Mouse (Mus musculus): ENCODE results near the gene Eif4b. TPM values are rescaled to one million over a fixed set of nuclear protein-coding genes. Genes with fewer than 3 reads are reported as not detected.

Gene Eif4b
- total RNA-seq, 2 experiments from 2014 or later: 151 to 167 TPM

Other genes with a start within 250 kb of the Eif4b start
- not detected for gene Krt1, start 223.0 kb upstream of the Eif4b start, total RNA-seq (2021)
- gene Krt77, start 204.1 kb upstream of the Eif4b start, total RNA-seq (2021): not detected
- gene Krt76, start 180.9 kb upstream of the Eif4b start, total RNA-seq (2021): not detected
- gene Krt4, start 149.0 kb upstream of the Eif4b start, total RNA-seq (2021): under 1 TPM in 1 of 2 experiments, not detected in 1; 0.33 TPM
- not detected for gene Krt79, start 133.4 kb upstream of the Eif4b start, total RNA-seq (2021)
- gene Krt78, start 119.5 kb upstream of the Eif4b start, total RNA-seq (2021): under 1 TPM in 1 of 2 experiments, not detected in 1; 0.07 TPM
- 1 to 10 TPM; 1.5 to 3.0 TPM for gene Krt8, start 69.3 kb upstream of the Eif4b start, total RNA-seq (2021)
- gene Krt18, start 45.6 kb upstream of the Eif4b start, total RNA-seq (2021): 1 to 10 TPM; 2.8 to 3.7 TPM
- 100 to 1,000 TPM; 109 to 123 TPM for gene Tns2, start 26.6 kb downstream of the Eif4b start, total RNA-seq (2021)
- 10 to 100 TPM; 14.4 to 15.3 TPM for gene Spryd3, start 62.5 kb downstream of the Eif4b start, total RNA-seq (2021)
- gene Igfbp6, start 70.6 kb downstream of the Eif4b start, total RNA-seq (2021): 10 to 100 TPM; 23.3 to 39.7 TPM
- gene Soat2, start 76.8 kb downstream of the Eif4b start, total RNA-seq (2021): not detected
- gene Zfp740, start 129.5 kb downstream of the Eif4b start, total RNA-seq (2021): 10 to 100 TPM; 30.6 to 31.5 TPM
- gene Csad, start 131.0 kb downstream of the Eif4b start, total RNA-seq (2021): 10 to 100 TPM; 17.0 to 22.6 TPM
- gene Itgb7, start 158.2 kb downstream of the Eif4b start, total RNA-seq (2021): 1 to 10 TPM; 2.9 to 9.9 TPM
- gene Rarg, start 183.7 kb downstream of the Eif4b start, total RNA-seq (2021): 10 to 100 TPM; 13.5 to 16.7 TPM
- not detected for gene Gm9918, start 196.8 kb downstream of the Eif4b start, total RNA-seq (2021)
- 10 to 100 TPM; 18.4 to 18.9 TPM for gene Mfsd5, start 205.7 kb downstream of the Eif4b start, total RNA-seq (2021)
- gene Espl1, start 222.5 kb downstream of the Eif4b start, total RNA-seq (2021): under 1 TPM; 0.54 to 0.92 TPM

Data from heart, adult 18-20 months (tissue).